Mouse (Mus musculus) frontal cortex, postnatal 25 days (tissue): ENCODE data around the gene Atp1a2.

Source experiments
- DNase-seq, 2 experiments: peaks; one replicate each; pipeline ENCODE4 v3.0.0; 2022; ENCODE audit warnings: low spot score in 2 of 2

Atp1a2 gene

GRCm38 (mm10) chr1:172297611-172298537, at the start of gene Atp1a2:
Gene Atp1a2 (minus strand): TSS chr1:172298064.
- DNase-seq: peak in 1 of 2 experiments; percentile 57

- DNase-seq: no peak
Measured at GRCm38 (mm10) chr1:172347382-172347781, 49.5 kb upstream of the Atp1a2 start.

- DNase-seq: no peak
Measured at GRCm38 (mm10) chr1:172346707-172347106, 48.8 kb upstream of the Atp1a2 start.

GRCm38 (mm10) chr1:172344820-172345219, 47.0 kb upstream of the Atp1a2 start:
- no peak for DNase-seq

DNA sequence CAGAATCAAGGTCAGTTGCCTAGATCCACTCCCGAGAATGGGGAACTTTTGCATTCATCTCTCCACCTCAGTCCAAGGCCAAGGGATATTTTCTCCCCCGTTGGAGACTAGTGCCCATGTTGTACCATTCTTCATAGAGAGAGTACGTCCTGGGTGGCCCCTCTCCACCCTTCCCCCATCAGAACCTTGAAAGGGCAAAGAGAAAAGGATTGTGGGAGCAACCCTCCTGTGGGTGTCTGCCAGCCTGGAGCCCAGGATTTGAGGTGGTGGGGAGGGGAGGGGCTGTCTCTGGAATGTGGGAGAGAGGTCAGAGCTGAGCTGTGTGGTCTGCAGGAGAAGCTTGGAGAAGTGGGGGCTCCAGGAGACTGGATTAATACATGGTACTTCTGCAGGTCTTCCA, 46.0 kb upstream of the Atp1a2 start:
- no peak for DNase-seq

DNA sequence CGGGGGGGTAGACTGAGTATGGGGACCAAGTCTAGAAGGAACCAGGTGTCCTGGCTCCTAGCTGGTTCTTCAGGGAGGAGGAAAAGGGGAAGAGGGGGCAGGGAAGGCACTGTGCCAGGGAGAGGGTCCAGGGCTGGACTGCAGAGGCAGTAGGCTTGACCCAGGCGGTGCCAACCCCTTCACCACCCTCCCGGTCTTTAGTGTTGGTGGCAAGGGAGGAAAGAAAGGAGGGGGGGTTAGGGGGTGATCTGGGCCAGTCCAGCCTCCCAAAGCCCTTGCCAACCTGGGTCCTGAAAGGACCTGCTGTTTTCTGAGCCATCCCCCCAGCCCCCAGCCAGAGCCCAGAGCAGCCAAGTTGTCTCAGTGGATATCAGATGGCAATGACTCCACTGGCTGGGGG, 44.9 kb upstream of the Atp1a2 start:
- no peak for DNase-seq

GRCm38 (mm10) chr1:172341386-172341785, 43.5 kb upstream of the Atp1a2 start:
- DNase-seq: no peak

DNA sequence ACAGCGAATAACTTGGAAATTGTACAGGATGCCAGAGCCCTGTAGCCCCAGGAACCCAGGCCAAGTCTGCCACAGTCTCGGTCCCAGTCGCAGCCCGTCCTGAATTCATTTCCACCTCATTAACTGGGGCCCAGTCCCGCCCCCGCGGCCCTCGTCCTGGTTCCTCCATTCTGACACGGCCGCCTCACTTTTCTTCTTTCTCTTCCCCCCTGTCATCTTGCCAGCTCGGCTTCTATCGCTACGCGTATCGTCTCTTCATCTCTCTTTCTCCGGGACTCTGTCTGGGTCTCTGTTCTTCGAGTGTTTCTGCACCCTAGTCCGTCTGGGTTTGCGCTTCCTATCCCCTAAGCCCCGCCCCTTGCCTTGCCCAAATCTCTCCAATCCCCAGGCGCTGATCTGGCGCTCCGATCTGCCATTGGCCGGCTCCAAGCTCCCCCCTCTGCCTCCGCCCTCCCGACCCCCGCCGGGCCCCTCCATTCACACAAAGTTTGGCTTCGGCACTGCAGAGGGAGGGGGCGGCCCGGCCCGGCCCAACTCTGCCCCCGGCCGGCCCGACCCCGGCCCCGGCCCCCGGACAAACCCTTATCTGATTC, 43.0 kb upstream of the Atp1a2 start, which contains the start of gene Kcnj10:
Gene Kcnj10, plus strand, starts transcription at position 482 of the 593 bp plus-strand sequence.
- DNase-seq: peak; percentile 44 to 66

DNA sequence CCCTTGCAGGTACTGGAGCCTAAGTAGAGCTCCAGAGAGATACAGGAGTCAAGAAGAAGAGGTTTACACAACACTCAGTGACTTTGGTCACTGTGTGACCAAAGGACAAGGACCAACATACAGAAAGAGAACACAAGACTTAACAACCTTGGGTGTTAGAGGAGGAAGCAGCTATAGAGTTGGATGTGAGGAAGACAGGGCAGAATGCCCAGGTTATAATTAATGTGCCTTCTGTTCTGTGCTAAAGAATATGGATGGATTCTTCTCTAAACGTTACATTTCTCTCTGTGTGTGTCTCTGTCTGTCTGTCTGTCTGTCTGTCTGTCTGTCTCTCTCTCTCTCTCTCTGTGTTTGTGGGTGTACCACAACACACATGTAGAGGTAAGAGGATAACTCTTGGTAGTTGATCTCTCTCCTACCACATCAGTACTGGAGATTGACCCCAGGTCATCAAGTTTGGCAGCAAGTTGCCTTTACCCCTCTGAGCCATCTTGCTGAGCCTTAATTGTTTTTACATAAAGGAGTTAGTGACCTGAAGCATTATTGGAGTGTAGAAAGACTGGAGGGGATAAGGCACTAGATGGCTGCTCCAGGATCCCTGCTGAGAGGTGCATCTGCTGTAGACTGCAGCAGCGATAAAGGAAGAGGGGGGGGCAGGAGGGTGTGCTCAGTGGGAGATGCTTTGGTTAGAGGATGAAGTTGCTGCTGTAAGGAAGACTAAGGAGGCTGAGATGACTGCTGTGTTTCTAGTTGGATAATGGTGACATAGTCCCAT, 39.7 kb upstream of the Atp1a2 start:
- DNase-seq: no peak

DNA sequence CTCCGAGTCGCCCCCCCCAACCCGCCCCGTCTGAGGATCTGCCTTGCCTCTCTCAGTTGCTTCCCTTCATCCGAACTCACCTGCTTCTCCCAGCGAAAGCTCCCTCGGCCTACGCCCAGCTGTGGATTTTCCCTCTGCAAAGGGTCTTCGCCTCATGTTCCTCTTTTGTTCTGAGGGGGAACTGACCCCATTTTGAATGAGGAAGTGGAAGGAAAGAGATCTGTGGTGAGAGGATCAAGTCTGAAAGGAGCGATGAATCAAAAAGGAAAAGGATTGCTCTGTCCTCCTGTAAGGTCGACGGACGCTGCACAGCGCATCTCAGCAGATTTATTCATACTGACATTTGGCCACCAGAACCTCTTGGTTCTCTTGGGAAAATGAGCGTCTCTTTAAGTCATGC, 37.9 kb upstream of the Atp1a2 start:
- no peak for DNase-seq

- DNase-seq: no peak
Measured at GRCm38 (mm10) chr1:172333512-172333911, 35.6 kb upstream of the Atp1a2 start.

GRCm38 (mm10) chr1:172332925-172333324, 35.1 kb upstream of the Atp1a2 start:
- no peak for DNase-seq

- DNase-seq: no peak
Measured at GRCm38 (mm10) chr1:172331422-172331947, 33.6 kb upstream of the Atp1a2 start.

- DNase-seq: no peak
Measured at GRCm38 (mm10) chr1:172329616-172330015, 31.8 kb upstream of the Atp1a2 start.

GRCm38 (mm10) chr1:172329131-172329530, 31.3 kb upstream of the Atp1a2 start, which contains the start of gene Kcnj9:
Gene Kcnj9 (minus strand): TSS chr1:172329318.
- peak in 1 of 2 experiments; percentile 64 for DNase-seq

DNA sequence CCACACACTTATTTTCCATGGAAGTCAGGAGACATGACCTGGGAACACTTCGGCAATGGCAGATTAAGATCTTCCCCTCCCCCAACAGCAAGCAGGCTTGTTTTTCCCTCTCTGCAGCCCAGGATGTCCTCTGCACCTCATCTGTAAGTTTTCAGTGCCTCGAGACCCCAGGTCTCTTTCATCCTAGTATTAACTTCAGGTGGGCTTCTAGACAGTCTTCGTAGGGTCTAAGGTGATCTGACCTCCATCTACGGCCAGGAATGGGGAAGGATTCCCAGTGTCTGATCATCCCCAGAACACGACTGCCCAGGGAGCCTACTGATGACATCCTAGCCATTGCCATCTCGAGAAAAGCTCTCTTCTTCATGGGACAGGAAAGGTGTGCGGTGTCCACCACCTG, 30.6 kb upstream of the Atp1a2 start:
- no peak for DNase-seq

- DNase-seq: no peak
Measured at GRCm38 (mm10) chr1:172328041-172328440, 30.2 kb upstream of the Atp1a2 start.

- no peak for DNase-seq
Measured at GRCm38 (mm10) chr1:172327206-172328001, 29.5 kb upstream of the Atp1a2 start.

GRCm38 (mm10) chr1:172326684-172327083, 28.8 kb upstream of the Atp1a2 start:
- no peak for DNase-seq

DNA sequence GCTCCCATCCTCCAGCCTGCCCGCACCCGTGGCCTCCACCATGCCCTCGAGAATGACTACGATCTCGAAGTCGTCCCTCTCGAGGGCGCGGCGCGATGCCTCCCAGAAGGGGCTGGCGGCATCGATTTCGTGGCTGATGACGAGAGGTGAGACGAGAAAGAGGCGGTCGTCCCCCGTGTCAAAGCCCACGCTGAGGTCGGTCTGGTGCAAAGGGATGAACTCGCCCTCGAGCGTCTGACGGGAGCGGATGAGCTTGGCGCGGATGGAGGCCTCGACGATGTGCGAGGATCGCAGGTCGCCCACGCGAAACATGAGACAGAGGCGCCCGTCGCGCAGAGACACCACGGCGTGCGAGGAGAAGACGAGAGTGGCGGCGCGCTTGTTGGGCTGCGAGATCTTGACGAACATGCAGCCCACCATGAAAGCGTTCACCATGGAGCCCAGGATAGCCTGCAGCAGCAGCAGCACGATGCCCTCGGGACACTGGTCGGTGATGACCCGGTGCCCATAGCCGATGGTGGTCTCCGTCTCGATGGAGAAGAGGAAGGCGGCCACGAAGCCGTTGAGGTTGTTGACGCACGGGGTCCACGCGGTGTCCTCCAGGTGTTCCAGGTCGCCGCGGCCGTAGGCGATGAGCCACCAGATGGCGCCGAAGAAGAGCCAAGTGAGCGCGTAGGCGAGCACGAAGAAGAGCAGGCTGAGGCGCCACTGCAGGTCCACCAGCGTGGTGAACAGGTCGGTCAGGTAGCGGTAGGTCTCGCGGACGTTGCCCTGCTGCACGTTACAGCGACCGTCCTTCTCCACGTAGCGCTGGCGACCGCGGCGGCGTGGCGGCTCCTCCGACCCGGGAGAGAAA, 28.0 kb upstream of the Atp1a2 start:
- DNase-seq: peak in 1 of 2 experiments; percentile 57
